Mouse (Mus musculus) large intestine, adult 2 months (tissue): ENCODE data around the gene Neurl3. TPM values are rescaled to one million over a fixed set of nuclear protein-coding genes. Genes with fewer than 3 reads are reported as not detected.

Experiments used
- DNase-seq: peaks from one replicate; pipeline ENCODE4 v3.0.0-alpha.2; 2012; ENCODE audit warnings: low read depth, low spot score
- WGBS: fragments of 180-500 bp; shearing (Covaris S2); methylation state at CpG from one replicate; pipeline ENCODE4 v1.1.7; 2018; 5-methylcytosine and 5-hydroxymethylcytosine counted together
- polyA plus RNA-seq: library from polyadenylated mRNA; depleted of rRNA; stranded (reverse); fragments of >200 nt; gene quantifications from 2 replicates; pipeline ENCODE4 v1.2.3, GENCODE M21; 2012; rRNA removed

Gene Neurl3
- 88.2 and 180 TPM in 2 replicates for polyA plus RNA-seq

DNA sequence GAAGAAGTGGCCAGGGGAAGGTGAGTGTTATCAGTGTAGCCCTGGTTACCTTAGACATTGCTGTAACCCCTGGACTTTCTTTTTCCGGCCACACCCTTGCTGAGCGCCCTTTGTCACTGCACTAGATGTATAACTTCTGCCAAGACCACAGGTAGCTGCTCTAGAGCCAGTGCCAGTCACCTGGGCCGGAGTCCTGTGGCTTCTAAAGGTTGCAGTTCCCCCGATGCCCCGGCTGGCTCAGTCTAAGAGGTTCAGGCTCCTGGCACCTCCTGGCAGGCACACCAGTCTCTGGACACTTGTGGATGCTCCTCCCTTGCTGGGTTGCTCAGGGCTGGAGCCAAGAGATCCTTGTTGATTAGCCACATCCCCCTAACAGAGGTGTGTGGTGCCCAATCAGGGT is at the start of gene Neurl3:
Neurl3 (minus strand) TSS at position 225 of the 400 bp plus-strand sequence.
- DNase-seq: peak; percentile 86
- WGBS: 20% methylated on average over 5 of the region's 5 CpGs

DNA sequence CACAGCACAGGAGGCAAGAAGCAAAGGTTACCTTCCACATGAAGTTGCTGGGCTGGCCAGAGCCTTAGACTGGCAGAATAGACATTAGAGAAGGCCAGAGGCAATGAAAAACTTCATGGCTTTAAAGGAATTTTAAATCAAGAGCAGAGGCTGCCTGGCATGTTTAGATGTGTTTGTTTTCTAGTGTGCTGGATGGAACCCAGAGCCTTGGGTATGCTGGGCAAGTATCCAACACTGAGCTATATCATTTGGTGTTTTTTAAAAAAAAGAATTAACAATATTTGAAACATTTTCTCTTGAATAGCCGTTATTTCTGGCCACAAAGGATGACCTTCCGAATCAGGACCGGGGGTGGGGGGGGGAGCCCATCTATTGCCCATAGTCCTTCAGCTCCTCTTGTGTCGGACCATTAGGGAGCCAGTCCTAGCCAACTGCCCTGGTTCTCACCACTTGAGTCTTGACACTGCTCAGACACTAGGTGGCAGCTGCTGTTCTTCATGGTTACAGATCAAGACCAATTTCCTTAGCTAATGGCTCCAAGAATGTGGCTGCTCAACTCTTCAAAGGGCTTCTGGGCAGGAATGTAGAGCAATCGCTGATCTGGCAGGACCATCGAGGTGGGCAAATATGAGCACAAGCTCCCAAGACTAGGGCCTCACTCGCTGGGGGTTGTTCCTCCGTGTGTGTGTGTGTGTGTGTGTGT is 49.4 kb upstream of the Neurl3 start:
- no peak for DNase-seq
- WGBS: 23% methylated on average over 8 of the region's 8 CpGs

DNA sequence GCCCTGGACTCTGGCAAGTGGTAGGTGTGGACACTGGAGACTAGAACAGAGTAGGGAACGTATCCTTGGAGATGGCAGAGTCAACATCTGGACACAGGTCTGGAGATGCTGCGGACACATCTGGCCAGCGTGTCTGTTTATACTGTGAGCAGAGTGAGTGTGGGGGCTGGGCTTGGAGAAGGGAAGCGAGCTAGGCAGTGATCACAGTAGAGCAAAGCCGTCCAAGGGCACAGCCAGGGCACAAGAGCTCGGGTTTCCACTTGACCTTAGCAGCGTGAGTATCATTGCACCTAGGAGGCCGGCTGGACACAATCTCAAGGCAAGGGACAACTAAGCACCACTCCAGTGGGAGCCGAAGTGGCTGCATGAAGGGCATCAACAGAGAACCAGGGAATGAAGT is 48.6 kb upstream of the Neurl3 start:
- no peak for DNase-seq
- WGBS: 60% methylated on average over 9 of the region's 9 CpGs

DNA sequence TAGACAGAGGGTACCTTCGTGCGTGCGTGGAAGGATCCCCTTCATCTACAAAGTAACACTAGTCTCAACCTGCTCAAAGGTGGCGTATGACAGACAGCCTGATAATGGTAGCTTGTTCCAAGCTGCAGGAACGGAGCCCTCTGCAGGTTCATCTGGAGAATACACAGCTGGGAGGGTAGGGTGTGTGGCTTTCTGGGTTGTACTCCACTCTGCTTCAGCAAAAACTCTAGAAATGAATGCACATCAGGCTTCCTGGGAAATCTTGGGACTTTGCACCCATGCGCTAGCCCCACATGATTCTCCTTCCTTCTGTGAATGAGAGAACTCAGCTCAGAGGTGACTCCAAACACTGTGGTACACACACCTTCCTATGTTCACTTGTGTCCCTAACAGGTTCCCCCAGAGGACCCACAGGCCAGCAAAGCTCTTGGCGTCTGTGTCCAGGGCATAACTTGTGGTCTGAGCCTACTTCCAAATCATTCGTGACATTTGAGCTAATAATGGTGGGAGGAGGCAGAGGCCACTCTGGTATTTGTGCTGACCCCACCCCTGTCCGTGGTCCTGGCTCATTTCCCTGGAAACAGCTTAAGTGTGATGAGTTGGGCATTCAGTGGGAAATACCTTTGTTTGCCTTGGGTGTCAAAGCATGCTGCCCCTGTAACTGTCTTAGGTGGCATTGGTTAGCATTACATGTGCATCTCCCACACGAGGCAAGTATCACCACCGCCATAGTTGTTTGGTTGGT is 47.5 kb upstream of the Neurl3 start:
- no peak for DNase-seq
- 72% methylated on average over 11 of the region's 11 CpGs for WGBS

DNA sequence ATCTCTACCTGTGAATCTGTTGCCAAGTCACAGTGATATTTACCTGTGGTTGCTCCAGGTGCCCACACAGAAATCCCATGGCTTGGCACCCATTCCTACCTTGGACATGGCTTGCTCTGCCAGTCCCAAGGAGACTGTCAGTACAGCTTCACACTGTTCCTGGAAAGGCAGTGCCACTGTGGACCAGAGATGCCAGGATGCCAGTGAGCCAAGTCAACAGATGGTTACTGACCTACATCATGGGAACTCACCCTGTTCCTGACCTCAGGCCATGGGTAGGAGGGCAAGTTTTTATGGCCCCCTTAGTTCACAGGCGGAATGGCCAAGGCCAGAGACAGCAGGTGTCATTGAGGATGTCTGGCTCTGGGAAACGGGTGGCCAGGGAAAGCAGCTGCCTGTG is 46.7 kb upstream of the Neurl3 start:
- no peak for DNase-seq
- 59% methylated on average over 2 of the region's 2 CpGs for WGBS

DNA sequence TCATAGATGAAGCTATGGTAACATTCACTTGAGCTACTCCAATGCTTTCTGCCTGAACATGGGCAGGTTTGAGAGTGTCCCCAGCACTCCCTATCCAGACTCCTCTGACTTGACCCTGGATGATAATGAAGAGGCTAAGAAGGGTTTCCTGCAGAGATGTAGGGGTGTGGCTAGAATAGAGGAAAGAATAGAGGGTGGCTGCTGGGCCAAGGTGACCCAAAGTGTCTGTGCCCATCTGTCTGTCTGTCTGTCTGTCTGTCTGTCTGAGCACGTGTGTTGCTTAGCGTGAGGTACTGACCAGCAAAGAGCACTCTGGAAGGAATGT is 41.3 kb upstream of the Neurl3 start:
- WGBS: 96% methylated on average over 2 of the region's 2 CpGs
- DNase-seq: no peak

DNA sequence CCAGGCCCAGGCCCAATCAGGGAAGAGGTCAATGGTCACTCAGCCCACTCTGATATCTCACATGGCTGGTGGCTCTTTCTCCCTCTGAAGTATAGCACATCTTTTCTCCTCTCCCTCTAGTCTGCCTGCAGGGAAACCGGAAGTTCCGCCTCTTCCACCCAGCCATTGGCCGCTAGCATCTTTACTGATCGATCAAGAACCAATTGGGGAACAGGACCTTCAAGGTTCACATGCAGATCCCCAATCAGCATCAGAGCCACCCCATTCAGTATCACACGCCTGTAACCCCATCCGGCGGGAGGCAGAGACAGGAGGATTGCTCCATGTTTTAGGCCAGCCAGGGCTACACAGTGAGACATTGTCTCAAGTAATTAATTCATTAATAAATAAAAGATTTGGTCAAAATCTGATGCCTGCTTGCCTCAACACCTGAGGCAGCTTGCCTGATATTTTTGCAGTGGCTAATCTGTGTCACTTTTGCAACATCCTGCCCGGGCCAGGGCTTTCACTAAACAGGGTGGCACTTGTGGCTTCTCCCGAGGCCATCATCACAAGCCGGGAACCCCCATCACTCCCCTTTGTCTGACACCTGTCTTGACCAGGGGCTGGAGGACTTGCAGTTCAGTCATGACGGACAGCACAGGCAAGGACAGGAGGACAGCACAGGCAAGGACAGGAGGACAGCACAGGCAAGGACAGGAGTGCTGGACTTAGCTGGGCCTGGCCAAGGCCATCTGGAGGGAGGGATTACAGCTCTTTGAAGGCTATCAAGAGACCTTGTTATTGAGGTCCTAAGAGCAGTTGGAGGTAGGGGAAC is 40.7 kb upstream of the Neurl3 start:
- WGBS: 93% methylated on average over 11 of the region's 11 CpGs
- no peak for DNase-seq

DNA sequence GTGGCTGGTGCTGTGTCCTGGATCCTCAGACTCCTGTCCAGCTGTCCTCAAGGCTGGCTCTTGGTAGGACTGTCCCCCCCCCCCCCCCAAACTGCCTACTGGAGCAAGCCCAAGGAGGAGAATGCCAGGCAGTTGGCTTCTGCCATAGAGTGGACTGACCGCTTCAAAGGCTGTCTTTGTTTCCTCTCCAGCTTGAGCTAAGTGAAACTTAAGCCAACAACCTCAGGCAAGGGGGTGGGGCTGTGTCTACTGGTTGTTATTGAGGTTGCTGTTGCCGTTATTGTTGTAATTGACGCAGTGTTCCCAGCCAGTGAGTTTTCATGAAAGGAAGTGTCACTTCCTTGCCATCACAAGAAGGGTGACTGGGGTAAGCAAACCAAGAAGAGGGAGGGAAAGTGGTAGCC is 35.0 kb upstream of the Neurl3 start:
- peak; percentile 39 for DNase-seq
- WGBS: 10% methylated on average over 3 of the region's 3 CpGs

DNA sequence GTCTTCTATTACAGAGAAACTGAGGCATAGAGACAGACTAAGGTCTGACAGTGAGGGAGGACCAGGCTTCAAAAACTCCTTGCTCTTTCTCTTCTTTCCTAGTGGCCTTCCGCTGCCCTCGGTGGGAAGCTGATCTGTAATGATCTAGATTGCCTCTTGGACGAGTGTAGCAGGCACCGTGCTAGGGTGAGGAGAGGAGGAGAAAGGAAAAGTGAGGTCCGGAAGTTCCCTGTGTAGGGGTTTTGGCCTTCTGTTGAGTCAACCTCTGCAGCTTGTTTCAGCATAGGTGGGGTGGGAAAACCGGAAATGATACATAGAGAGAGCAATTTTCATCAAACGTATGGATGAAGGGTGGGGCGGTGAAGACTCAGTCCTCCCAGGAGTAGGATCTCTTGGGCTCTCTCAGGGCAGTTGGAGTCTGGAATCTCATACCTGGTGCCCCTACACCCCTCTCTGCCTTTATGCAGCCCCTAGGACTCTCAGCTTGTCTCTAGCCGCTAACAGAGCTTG is 34.5 kb upstream of the Neurl3 start:
- no peak for DNase-seq
- 31% methylated on average over 9 of the region's 9 CpGs for WGBS

DNA sequence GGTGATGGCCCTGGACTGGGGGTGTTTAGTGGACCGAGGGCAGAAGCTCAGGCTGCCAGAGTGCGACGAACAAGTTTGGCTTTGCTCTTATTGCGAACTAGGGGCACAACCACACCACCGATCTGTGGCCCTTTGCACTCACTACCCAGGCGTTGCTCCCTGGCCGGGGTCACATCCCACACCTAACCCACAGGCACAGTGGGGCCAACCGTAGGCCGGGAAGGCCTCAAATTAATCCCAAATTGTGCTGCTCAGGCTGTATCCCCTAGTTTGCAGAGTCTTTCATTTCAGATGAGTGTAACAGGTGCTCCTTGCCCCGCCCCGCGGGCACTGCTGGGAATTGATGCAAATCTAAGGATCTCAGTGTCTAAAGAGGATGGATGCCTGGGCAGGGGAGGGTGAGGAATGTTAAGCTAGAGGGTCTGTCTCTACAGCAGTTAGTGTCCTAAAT is 34.0 kb upstream of the Neurl3 start:
- WGBS: 6% methylated on average over 12 of the region's 12 CpGs

DNA sequence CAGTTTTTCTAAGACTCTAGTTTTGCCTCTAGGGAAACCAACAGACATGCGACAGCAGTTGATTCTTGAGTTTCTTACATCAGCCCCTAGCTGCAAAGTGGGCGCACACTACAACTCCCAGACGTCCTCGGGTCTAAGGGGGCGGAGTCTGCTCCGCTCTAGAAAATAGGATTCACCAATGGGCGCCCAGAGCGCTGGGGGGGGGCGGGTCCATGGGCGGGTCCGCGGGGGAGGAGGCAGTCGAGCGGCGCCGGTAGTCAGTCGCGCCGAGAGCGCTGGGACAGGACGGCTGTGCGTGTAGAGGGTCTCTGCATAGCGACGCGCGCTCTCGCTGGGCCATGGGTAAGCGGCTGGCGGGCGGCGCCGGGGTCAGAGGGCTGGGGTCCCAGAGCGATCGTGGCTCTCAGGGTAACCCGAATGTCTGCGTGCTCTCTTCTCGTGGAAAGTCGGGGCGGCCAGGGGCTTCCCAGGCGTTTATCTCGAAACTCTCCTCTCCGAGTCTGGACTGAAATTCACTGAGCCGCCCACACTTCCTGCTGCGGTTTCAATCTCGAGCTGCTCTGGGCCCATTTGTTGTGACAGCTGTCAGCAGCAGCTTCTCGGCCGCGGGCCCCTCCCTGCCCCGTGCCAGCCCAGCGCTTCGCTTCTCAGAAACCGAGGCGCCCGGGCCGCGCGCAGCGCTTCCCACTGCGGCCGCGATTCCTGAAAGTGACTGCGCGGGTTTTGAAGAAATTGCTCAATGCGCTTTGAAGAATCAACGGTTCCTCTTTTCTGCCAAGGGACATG is 33.2 kb upstream of the Neurl3 start, which contains the start of gene Arid5a:
Arid5a (plus strand) TSS at position 239 of the 786 bp plus-strand sequence.
- WGBS: under 1% methylated on average over 65 of the region's 65 CpGs
- peak; percentile 63 for DNase-seq

More for the DNA sequence above, 34.0 kb upstream of the Neurl3 start:
- DNase-seq: no peak

DNA sequence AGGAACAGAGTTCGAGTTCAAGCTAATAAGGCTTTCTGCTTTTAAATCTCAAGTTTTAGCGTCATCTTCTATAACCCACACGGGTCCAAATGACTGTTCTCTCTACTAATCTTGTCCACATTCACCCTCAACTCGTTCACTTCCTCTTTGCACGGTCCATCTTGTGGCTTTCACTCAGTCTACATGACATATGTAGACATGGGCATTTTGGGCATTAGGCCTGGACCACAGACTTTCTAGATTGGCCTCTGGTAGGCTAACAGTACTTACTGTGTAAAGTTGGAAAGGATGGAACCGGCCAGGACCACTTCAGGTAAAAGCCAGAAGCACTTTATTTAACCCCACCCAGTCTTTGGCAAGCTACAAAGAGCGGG is 32.6 kb upstream of the Neurl3 start:
- WGBS: 65% methylated on average over 7 of the region's 7 CpGs
- DNase-seq: no peak

DNA sequence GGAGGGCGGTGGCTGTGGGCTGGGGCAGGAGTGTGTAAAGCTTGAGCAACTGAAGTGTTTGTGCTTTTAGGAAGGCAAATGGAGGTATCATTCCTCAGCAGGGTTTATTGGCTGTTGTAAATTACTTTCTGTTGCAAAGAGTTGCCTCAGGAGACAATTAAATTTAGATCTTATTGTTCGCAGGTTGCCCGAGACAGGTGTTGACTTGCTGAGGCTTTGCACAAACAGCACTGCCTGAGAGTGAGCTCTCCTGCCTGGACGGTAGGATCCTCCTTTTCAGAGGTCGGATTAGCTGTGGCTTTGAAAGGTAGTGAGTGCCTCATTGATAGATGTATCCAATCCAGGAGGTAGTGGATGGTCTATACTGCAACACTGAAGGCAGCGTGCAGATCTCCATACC is 31.6 kb upstream of the Neurl3 start:
- WGBS: 46% methylated on average over 6 of the region's 6 CpGs

DNA sequence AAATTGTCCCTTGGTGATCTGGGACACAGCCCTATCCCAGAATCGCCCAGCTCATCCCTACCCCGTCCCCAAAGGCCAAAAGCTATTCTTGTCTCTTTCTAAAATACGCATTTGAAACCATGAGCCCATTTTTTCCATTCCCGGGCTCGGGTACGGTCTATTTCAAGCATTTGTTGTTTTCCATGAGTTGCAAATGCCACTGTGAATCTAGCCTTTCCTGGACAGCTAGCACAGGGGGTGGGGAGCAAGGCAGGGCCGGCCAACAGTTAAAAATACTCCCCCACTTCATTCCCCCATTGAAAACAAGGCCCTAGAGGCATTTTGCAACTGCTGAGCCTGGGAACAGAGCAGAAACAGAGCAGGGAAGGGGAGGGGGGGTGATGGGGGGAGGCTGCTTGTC is 30.3 kb upstream of the Neurl3 start:
- WGBS: 56% methylated on average over 7 of the region's 7 CpGs

More for the DNA sequence above, 31.6 kb upstream of the Neurl3 start:
- DNase-seq: no peak

DNA sequence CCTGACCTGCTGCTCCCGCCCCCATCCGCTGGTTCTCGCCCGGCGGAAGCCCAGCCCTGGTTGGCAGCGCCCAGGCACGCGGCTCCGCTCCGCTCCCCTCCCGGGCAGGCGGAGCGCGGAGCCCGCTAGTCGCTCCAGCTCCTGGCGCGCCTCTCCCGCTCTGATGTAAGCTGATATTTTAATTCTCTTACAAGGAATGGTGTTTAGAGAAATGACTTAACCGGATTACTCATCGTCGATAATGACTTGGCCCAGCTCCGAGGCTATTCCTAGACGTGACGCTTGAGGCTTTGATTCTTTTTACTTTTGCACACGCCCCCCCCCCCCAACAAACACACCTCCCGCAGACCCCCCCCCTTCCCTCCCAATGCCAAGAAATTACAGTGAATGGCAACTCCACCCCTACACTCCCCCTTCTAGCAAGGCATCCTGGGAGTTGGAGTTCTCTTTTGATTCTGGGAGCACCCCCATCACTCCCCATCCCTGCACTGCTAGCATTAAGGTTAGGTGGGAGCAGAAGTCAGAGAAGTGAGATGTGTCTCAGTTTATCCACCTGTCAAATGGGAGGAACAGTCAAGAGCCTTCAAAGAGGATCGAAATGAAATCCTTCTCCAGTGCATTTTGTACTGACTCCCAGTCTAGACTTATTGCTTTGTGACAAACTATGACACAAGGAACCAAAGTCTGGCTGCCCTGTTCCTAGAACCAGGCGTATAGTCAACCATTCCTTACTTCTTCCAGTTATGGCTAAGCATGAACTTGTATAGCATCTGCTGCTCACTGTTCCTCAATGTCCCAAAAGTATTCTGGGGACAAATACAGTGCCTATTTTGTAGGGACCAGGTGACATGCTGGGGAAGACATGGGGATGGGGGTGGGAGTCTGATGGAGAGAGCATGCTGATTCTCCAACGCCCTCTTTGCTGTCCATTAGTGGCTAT is 29.2 kb upstream of the Neurl3 start:
- 9% methylated on average over 30 of the region's 30 CpGs for WGBS
- DNase-seq: no peak

More for the DNA sequence above, 30.3 kb upstream of the Neurl3 start:
- no peak for DNase-seq

DNA sequence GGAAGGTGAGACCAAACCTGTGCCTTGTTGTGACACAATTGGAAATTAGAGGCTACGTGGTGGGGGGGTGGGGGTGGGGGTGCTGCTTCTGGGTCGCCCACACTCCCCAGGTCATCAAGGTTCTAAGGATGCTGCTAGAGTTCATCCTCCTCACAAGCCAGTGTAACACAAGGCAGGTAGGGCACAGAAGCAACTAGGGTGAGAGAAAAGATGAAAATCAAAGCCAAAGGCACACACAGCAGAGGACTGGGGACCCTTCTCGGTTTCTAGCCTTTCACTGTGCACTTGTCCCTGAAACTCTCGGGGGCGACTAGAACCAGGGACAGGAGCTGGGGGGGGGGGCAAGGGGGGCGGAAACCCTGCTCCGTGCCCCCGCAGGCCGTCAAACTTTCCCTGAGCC is 28.5 kb upstream of the Neurl3 start:
- DNase-seq: no peak
- WGBS: 16% methylated on average over 9 of the region's 9 CpGs

DNA sequence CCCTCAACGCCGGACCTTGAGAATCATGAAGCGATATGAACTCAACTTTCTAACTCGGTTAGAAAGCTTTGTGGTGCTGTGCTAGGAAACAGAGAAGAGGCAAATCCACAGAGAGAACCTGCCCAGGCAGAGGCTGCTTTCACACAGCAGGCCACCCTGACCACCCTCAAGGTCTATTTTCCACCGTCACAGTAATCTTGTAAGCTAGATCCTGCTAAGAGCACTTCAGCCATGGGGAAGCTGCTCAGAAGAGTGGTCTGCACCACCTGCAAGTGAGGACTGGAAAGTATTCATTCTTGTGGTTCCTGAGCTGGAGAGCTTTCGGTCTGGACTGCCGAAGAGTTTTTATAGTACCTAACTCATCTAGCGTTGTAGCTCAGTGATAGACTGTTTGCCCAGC is 27.8 kb upstream of the Neurl3 start:
- DNase-seq: no peak
- 81% methylated on average over 8 of the region's 8 CpGs for WGBS

DNA sequence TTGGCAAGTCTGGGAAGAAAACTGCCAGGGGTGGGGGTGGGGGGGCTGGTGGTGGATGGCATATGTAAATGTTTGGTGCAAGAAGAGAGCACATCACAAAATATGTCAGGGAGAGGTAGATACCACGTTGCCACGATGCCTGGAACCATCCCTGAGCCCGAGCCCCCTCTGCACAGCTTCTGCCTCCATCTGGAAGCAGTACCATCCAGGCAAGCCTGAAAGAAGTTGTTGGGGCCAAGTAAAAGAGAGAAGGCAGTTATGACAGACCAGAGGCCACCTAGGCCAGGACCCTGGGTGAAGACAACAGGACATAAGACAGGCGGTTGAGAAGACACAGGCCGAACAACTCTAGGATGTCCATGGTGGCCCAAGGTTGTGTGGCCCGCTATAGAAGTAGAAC is 26.0 kb upstream of the Neurl3 start:
- 94% methylated on average over 6 of the region's 6 CpGs for WGBS

More for the DNA sequence above, 26.0 kb upstream of the Neurl3 start:
- no peak for DNase-seq
